Mouse (Mus musculus) kidney, adult 2 months (tissue): ENCODE results near the gene Phf20. TPM values are rescaled to one million over a fixed set of nuclear protein-coding genes. Genes with fewer than 3 reads are reported as not detected.

ENCODE experiments used
- DNase-seq: peaks from one replicate; pipeline ENCODE4 v3.0.0; 2021
- H3K27ac ChIP-seq: fragments of 200-500 bp; 2 replicates; pipeline ENCODE4 v1.5.1; 2012; ENCODE audit warnings: low read depth, low read length, control low read depth, inconsistent platforms; ENCODE audit not compliant: insufficient read depth
- H3K27me3 ChIP-seq: fragments of 200-500 bp; replicated peaks from 2 replicates; pipeline ENCODE4 v1.6.1; 2012; ENCODE audit warnings: mild to moderate bottlenecking, moderate library complexity, low read length, inconsistent platforms; ENCODE audit not compliant: control insufficient read depth, insufficient read depth
- H3K36me3 ChIP-seq: fragments of 200-500 bp; 2 replicates; pipeline ENCODE4 v1.6.1; 2012; ENCODE audit warnings: mild to moderate bottlenecking, moderate library complexity, low read length, inconsistent platforms; ENCODE audit not compliant: control insufficient read depth, insufficient read depth
- H3K4me1 ChIP-seq: fragments of 200-500 bp; 2 replicates; pipeline ENCODE4 v1.6.1; 2011; ENCODE audit warnings: low read length; ENCODE audit not compliant: control insufficient read depth, insufficient read depth
- H3K4me3 ChIP-seq: fragments of 200-500 bp; 2 replicates; pipeline ENCODE4 v1.5.1; 2011; ENCODE audit warnings: mild to moderate bottlenecking, low read depth, low read length, control low read depth; ENCODE audit not compliant: insufficient read depth
- CTCF ChIP-seq: fragments of 200-500 bp; conservative IDR thresholded peaks from 2 replicates; pipeline ENCODE4 v1.5.1; 2011; ENCODE audit warnings: low read depth, mild to moderate bottlenecking, control low read depth, low read length, moderate library complexity, mixed read lengths; ENCODE audit not compliant: insufficient read depth, insufficient read length
- POLR2A ChIP-seq: fragments of 200-500 bp; IDR thresholded peaks from one replicate; pipeline ENCODE4 v1.6.1; 2011; ENCODE audit warnings: low read depth, low read length, control low read depth
- WGBS: fragments of 180-500 bp; shearing (Covaris S2); methylation state at CpG from one replicate; pipeline ENCODE4 v1.1.7; 2018; 5-methylcytosine and 5-hydroxymethylcytosine counted together
- polyA plus RNA-seq: library from polyadenylated mRNA; depleted of rRNA; stranded (reverse); fragments of >200 nt; gene quantifications from 2 replicates; pipeline ENCODE4 v1.2.3, GENCODE M21; 2012

Phf20 gene
- polyA plus RNA-seq, 1 experiment = 14.6 TPM

- peaks cover 1% of the 10 kb centered on the region; the same call in 1 of the 2 replicates for H3K36me3 ChIP-seq
- TF ChIP-seq CTCF (no peak), POLR2A (no peak)
Measured at GRCm38 (mm10) chr2:156247599-156247998, 51.3 kb downstream of the Phf20 start.

GRCm38 (mm10) chr2:156250761-156251160 is 54.5 kb downstream of the Phf20 start:
- peak; percentile 82 for DNase-seq
- Histone ChIP-seq H3K36me3 (peaks cover 4% of the 10 kb centered on the region), H3K27me3 (no peaks in the 10 kb centered on the region), H3K4me3 (no peak overlapping the region), H3K27ac (peak overlapping the region; percentile 96), H3K4me1 (peaks cover 20% of the 10 kb centered on the region)
- no peak for TF ChIP-seq CTCF
- no peak for TF ChIP-seq POLR2A

More at GRCm38 (mm10) chr2:156247599-156247998, 51.3 kb downstream of the Phf20 start:
- H3K4me1 ChIP-seq = peaks cover 20% of the 10 kb centered on the region
- DNase-seq = no peak
- no peaks in the 10 kb centered on the region for H3K27me3 ChIP-seq
- no peak overlapping the region for H3K27ac ChIP-seq
- H3K4me3 ChIP-seq = no peak overlapping the region

- 63% methylated on average over 1 of the region's 1 CpGs for WGBS
- peaks cover 4% of the 10 kb centered on the region for H3K36me3 ChIP-seq
- H3K4me1 ChIP-seq = peaks cover 15% of the 10 kb centered on the region
- DNase-seq = peak; percentile 74
- TF ChIP-seq CTCF (no peak), POLR2A (no peak)
- H3K4me3 ChIP-seq = no peak overlapping the region
- H3K27me3 ChIP-seq = no peaks in the 10 kb centered on the region
- H3K27ac ChIP-seq = peak overlapping the region; percentile 96
Measured at GRCm38 (mm10) chr2:156251291-156251690, 55.0 kb downstream of the Phf20 start.

- Histone ChIP-seq H3K27ac (peak overlapping the region; percentile 79), H3K36me3 (peaks cover 4% of the 10 kb centered on the region), H3K4me3 (no peak overlapping the region), H3K4me1 (peaks cover 25% of the 10 kb centered on the region), H3K27me3 (no peaks in the 10 kb centered on the region)
- 13% methylated on average over 2 of the region's 2 CpGs for WGBS
- DNase-seq = peak; percentile 80
- TF ChIP-seq CTCF (no peak), POLR2A (no peak)
Measured at GRCm38 (mm10) chr2:156257051-156257450, 60.8 kb downstream of the Phf20 start.

GRCm38 (mm10) chr2:156257922-156258761 is 61.9 kb downstream of the Phf20 start:
- TF ChIP-seq CTCF (no peak), POLR2A (no peak)
- H3K27ac ChIP-seq = peak overlapping the region; percentile 79
- WGBS = 46% methylated on average over 11 of the region's 11 CpGs
- peaks cover 1% of the 10 kb centered on the region; the same call in 1 of the 2 replicates for H3K36me3 ChIP-seq
- H3K4me1 ChIP-seq = peaks cover 25% of the 10 kb centered on the region
- H3K27me3 ChIP-seq = no peaks in the 10 kb centered on the region
- no peak overlapping the region for H3K4me3 ChIP-seq
- DNase-seq = peak; percentile 73

GRCm38 (mm10) chr2:156260968-156261367 is 64.7 kb downstream of the Phf20 start:
- no peak overlapping the region for H3K4me3 ChIP-seq
- no peak overlapping the region for H3K27ac ChIP-seq
- peaks cover 25% of the 10 kb centered on the region for H3K4me1 ChIP-seq
- peaks cover 1% of the 10 kb centered on the region; the same call in 1 of the 2 replicates for H3K36me3 ChIP-seq
- peak; percentile 48 for DNase-seq
- TF ChIP-seq CTCF (peak; percentile 47; the same call in 1 of the 2 replicates), POLR2A (no peak)
- H3K27me3 ChIP-seq = no peaks in the 10 kb centered on the region
- WGBS = 89% methylated on average over 2 of the region's 2 CpGs

GRCm38 (mm10) chr2:156263204-156263893 is 67.1 kb downstream of the Phf20 start:
- WGBS = 83% methylated on average over 4 of the region's 4 CpGs
- Histone ChIP-seq H3K27me3 (no peaks in the 10 kb centered on the region), H3K4me1 (peaks cover 7% of the 10 kb centered on the region; the same call in 1 of the 2 replicates), H3K4me3 (no peak overlapping the region), H3K36me3 (peaks cover 1% of the 10 kb centered on the region; the same call in 1 of the 2 replicates), H3K27ac (no peak overlapping the region)
- DNase-seq = no peak
- TF ChIP-seq CTCF (no peak), POLR2A (no peak)
